In genomic region chr17:70462231-70462630, GRCm38 (mm10) we compare ENCODE assay signal across 9 mouse cellular contexts.
"Had no signal": no experiment of that assay in that cellular context is flagged by ENCODE, and none has a peak within 500 bp of the region (broad histone marks: within the 10 kb centered on the region; RNA-seq: fewer than 3 reads in every experiment).

No protein-coding gene starts in this region.

- H3K36me3 ChIP-seq: limb, embryonic 13.5 days; midbrain, embryonic 13.5 days had no signal

- H3K4me3 ChIP-seq: limb, embryonic 13.5 days; midbrain, embryonic 13.5 days had no signal

- H3K27ac ChIP-seq: kidney, postnatal 0 days; limb, embryonic 13.5 days; liver, embryonic 14.5 days; midbrain, embryonic 13.5 days had no signal

- H3K27me3 ChIP-seq: limb, embryonic 13.5 days; midbrain, embryonic 13.5 days had no signal

- DNase-seq: kidney, postnatal 36 days; lung, adult 18-20 months; right cerebral cortex, adult 18-20 months; right cerebral cortex, postnatal 25 days; thymus, postnatal 4 days had no signal

- H3K9ac ChIP-seq: limb, embryonic 13.5 days; liver, embryonic 14.5 days; midbrain, embryonic 13.5 days had no signal

- H3K9me3 ChIP-seq: limb, embryonic 13.5 days; midbrain, embryonic 13.5 days had no signal

- ATAC-seq: midbrain, embryonic 13.5 days had no signal

- H3K4me2 ChIP-seq: limb, embryonic 13.5 days; midbrain, embryonic 13.5 days had no signal

- H3K4me1 ChIP-seq: midbrain, embryonic 13.5 days had no signal
